Mouse (Mus musculus) heart, postnatal 36 days (tissue): Measurements from ENCODE around the gene Fthl17e. TPM values are rescaled to one million over a fixed set of nuclear protein-coding genes. Genes with fewer than 3 reads are reported as not detected.
"Not testable (repeated sequence)": the region's sequence is repeated elsewhere in the genome, so short reads cannot be mapped to it uniquely, and the experiment has no call there.

Source experiments
- DNase-seq, 2 experiments: peaks; one replicate each; pipeline ENCODE4 v3.0.0; 2021 to 2022
- intact Hi-C: fragments of 180-260 bp; cut with DNase I; formaldehyde crosslinking; loops from one replicate; pipeline ENCODE4 v1.15.1; 2025
- total RNA-seq, 2 experiments: library from RNA; stranded (reverse); gene quantifications; 2 replicates each; pipeline ENCODE4 v1.2.3; 2021

The Fthl17e gene
- total RNA-seq, result not detected

- intact Hi-C loops, DNase-seq: not testable (repeated sequence)
Measured at GRCm38 (mm10) chrX:9033193-9033592, at the start of gene Fthl17e. TSS of gene Fthl17e (plus strand) at chrX:9033493.

DNA sequence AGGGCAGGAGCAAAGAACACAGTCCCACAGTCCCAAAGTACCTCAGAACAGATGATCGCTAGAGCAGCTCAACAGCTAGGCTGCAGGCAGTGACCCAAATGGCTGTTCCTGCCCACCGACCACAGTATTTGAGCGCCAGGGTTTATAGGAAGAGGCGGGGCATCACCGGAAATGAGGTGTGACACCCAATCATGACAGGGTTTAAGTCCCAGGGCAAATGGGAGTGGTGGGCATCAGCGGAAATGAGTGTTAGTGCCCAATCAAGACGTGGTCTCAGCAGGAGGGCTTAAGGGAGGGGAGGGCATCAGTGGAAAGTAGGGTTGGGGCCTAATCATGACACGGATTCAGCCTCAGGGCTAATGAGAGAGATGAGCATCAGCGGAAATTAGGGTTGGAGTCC is 46.6 kb upstream of the Fthl17e start, which contains the start of gene Fthl17d:
Gene Fthl17d (minus strand): TSS at position 101 of the 400 bp plus-strand sequence.
- intact Hi-C loops, DNase-seq: not testable (repeated sequence)

- DNase-seq, result no peak
- intact Hi-C loops, result no loop called here
Measured at GRCm38 (mm10) chrX:9016079-9016478, 17.2 kb upstream of the Fthl17e start.

DNA sequence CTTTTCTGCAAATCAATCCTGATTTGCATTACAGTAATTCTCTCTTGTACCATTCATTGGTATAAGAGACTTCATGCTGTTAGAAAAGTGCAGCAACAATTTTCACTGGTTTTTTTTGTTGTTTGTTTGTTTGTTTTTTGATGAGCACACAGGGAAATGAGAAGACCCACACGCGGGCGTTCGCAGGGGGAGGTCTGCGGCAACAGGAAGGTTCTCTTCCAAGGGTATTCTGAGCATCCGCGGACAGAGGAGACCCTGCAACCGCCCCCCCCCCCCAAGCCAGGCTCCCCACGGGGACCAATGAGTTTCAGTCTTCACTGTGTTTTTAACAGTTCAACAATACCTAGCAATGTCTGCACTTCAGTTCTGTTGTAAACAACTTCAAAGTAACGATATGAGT is 13.8 kb upstream of the Fthl17e start:
- intact Hi-C loops, result no loop called here
- no peak for DNase-seq

- intact Hi-C loops, result not testable (repeated sequence)
- peak in 1 of 2 experiments; percentile 3 for DNase-seq
Measured at GRCm38 (mm10) chrX:9041611-9042010, 8.3 kb downstream of the Fthl17e start.

GRCm38 (mm10) chrX:9060952-9061351 is 27.7 kb downstream of the Fthl17e start:
- intact Hi-C loops, result not testable (repeated sequence)

DNA sequence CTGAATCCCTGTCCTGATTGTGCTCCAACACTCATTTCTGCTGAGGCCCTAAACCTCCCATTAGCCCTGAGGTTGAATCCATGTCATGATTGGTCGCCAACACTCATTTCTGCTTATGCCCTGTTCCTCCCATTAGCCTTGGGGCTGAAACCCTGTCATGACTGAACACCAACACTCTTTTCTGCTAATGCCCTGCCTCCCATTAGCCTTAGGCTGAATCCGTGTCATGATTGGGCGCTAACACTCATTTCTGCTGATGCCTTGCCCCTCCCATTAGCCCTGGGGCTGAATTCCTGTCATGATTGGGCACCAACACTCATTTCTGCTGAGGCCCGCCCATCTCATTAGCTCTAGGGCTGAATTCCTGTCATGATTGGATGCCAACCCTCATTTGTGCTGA is 28.8 kb downstream of the Fthl17e start:
- no peak for DNase-seq
- intact Hi-C loops, result no loop called here

More at GRCm38 (mm10) chrX:9060952-9061351, 27.7 kb downstream of the Fthl17e start:
- peak; percentile 55 to 70 for DNase-seq

- not testable (repeated sequence) for DNase-seq
Measured at GRCm38 (mm10) chrX:9062715-9063114, 29.4 kb downstream of the Fthl17e start, which contains the start of gene Fthl17f. TSS of gene Fthl17f (plus strand) at chrX:9063015.

DNA sequence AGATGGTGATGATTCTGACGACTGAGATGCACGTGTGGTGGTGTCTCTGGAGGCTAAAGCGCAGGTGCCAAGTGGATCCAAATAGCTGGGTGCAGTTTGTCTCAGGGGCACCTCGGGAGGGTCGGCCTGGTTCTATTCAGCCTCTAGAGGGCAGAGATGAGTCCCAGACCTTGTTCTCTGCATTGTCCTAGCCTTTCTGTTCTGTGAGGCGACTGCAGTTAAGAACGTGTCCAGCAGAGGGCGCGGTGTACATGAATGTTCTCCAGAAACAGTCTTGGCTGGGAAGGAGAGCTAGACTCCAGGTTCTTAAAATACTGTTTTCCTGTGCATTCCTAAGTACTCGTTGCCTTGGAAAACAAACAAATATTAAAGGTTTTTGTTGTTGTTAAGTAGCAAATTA is 44.4 kb downstream of the Fthl17e start:
- intact Hi-C loops, result not testable (repeated sequence)
- DNase-seq, result peak; percentile 7 to 73

More at GRCm38 (mm10) chrX:9062715-9063114, 29.4 kb downstream of the Fthl17e start, which contains the start of gene Fthl17f:
- intact Hi-C loops, result not testable (repeated sequence)

Other genes starting within 250 kb of the Fthl17e start
- gene Ssxb5, start 229.8 kb upstream of the Fthl17e start, total RNA-seq, result not detected
- not detected for gene Gm6592, start 189.5 kb upstream of the Fthl17e start, total RNA-seq
- not detected for gene Gm5751, start 159.2 kb upstream of the Fthl17e start, total RNA-seq
- gene B630019K06Rik, start 141.1 kb upstream of the Fthl17e start, total RNA-seq, result 1 to 10 TPM in 1 of 2 experiments, under 1 TPM in 1; 0.73 to 1.6 TPM
- gene Fthl17b, start 70.5 kb upstream of the Fthl17e start, total RNA-seq, result not detected
- gene Fthl17c, start 56.9 kb upstream of the Fthl17e start, total RNA-seq, result not detected
- not detected for gene Fthl17d, start 46.7 kb upstream of the Fthl17e start, total RNA-seq
- gene Fthl17f, start 29.5 kb downstream of the Fthl17e start, total RNA-seq, result not detected
- gene 4930402K13Rik, start 71.1 kb downstream of the Fthl17e start, total RNA-seq, result not detected
- 1 to 10 TPM; 5.5 to 5.9 TPM for gene Lancl3, start 166.4 kb downstream of the Fthl17e start, total RNA-seq
- gene Gm14862, start 223.4 kb downstream of the Fthl17e start, total RNA-seq, result not detected
- 10 to 100 TPM in 1 of 2 experiments, 1 to 10 TPM in 1; 4.8 to 11.0 TPM for gene Xk, start 239.3 kb downstream of the Fthl17e start, total RNA-seq